Mouse (Mus musculus) neural tube, embryonic 13.5 days (tissue): ENCODE measurements around the gene Ttll3. TPM values are rescaled to one million over a fixed set of nuclear protein-coding genes. Genes with fewer than 3 reads are reported as not detected.

Experiments
- ATAC-seq: fragments of 200-750 bp; cut with Nextera tagmentation; 2 replicates; pipeline ENCODE4 v1.8.0; 2017; ENCODE audit warnings: low read depth, mild to moderate bottlenecking, moderate TSS enrichment, moderate library complexity
- H3K27ac ChIP-seq: fragments of 300-500 bp; sonication (generic); replicated peaks from 2 replicates; pipeline ENCODE4 v1.5.1; 2015; ENCODE audit warnings: moderate library complexity, mild to moderate bottlenecking, inconsistent platforms
- H3K27me3 ChIP-seq: fragments of 300-500 bp; sonication (generic); 2 replicates; pipeline ENCODE4 v1.6.1; 2015; ENCODE audit warnings: mild to moderate bottlenecking, inconsistent platforms
- H3K36me3 ChIP-seq: fragments of 300-500 bp; sonication (generic); 2 replicates; pipeline ENCODE4 v1.6.1; 2015; ENCODE audit warnings: mild to moderate bottlenecking, inconsistent platforms
- H3K4me1 ChIP-seq: fragments of 300-500 bp; sonication (generic); replicated peaks from 2 replicates; pipeline ENCODE4 v1.6.1; 2015; ENCODE audit warnings: inconsistent platforms
- H3K4me2 ChIP-seq: fragments of 300-500 bp; sonication (generic); 2 replicates; pipeline ENCODE4 v1.6.1; 2015; ENCODE audit warnings: inconsistent platforms, mild to moderate bottlenecking, moderate library complexity
- H3K4me3 ChIP-seq: fragments of 300-500 bp; sonication (generic); 2 replicates; pipeline ENCODE4 v1.5.1; 2015; ENCODE audit warnings: mild to moderate bottlenecking, inconsistent platforms
- H3K9ac ChIP-seq: fragments of 300-500 bp; sonication (generic); 2 replicates; pipeline ENCODE4 v1.6.1; 2015; ENCODE audit warnings: moderate library complexity, mild to moderate bottlenecking, inconsistent platforms
- H3K9me3 ChIP-seq: fragments of 300-500 bp; sonication (generic); 2 replicates; pipeline ENCODE4 v1.6.1; 2016; ENCODE audit warnings: inconsistent platforms
- WGBS: fragments of 180-500 bp; shearing (Covaris S2); methylation state at CpG from one replicate; pipeline ENCODE4 v1.1.7; 2015; 5-methylcytosine and 5-hydroxymethylcytosine counted together
- polyA plus RNA-seq: library from polyadenylated mRNA; unstranded; fragments of >200 nt; fragmentation: Nextera tagmentation; extraction: Ambion mirVana; gene quantifications from 2 replicates; pipeline ENCODE4 v1.2.1, GENCODE M21; 2015

Gene Ttll3
- polyA plus RNA-seq, 1 experiment from 2014 or later: 9.9 TPM

- Histone ChIP-seq H3K27me3 (no peaks in the 10 kb centered on the region), H3K27ac (peak overlapping the region; percentile 46; the same call in 1 of the 2 replicates), H3K4me1 (peaks cover 5% of the 10 kb centered on the region), H3K9ac (no peak overlapping the region), H3K36me3 (peaks cover 91% of the 10 kb centered on the region), H3K4me2 (no peak overlapping the region), H3K9me3 (no peaks in the 10 kb centered on the region), H3K4me3 (no peak overlapping the region)
- peak; percentile 47 for ATAC-seq
- WGBS: 87% methylated on average over 8 of the region's 8 CpGs
Measured at GRCm38 (mm10) chr6:113384351-113384927, 4.6 kb upstream of the Ttll3 start.

- 86% methylated on average over 11 of the region's 11 CpGs for WGBS
- H3K9me3 ChIP-seq: no peaks in the 10 kb centered on the region
Measured at GRCm38 (mm10) chr6:113385160-113385714, 3.8 kb upstream of the Ttll3 start.

GRCm38 (mm10) chr6:113386025-113386424 is 3.0 kb upstream of the Ttll3 start:
- peak; percentile 60; the same call in 1 of the 2 replicates for ATAC-seq
- WGBS: 65% methylated on average over 3 of the region's 3 CpGs
- peak overlapping the region; percentile 71; the same call in 1 of the 2 replicates for H3K27ac ChIP-seq

More at GRCm38 (mm10) chr6:113385160-113385714, 3.8 kb upstream of the Ttll3 start:
- 0 out of 2 replicates have a peak, but pooled peaks have one; percentile 38 for ATAC-seq
- H3K27ac ChIP-seq: peak overlapping the region; percentile 71
- no peak overlapping the region for H3K9ac ChIP-seq
- peaks cover 97% of the 10 kb centered on the region for H3K36me3 ChIP-seq
- no peaks in the 10 kb centered on the region for H3K4me1 ChIP-seq
- H3K4me3 ChIP-seq: no peak overlapping the region
- no peak overlapping the region for H3K4me2 ChIP-seq
- H3K27me3 ChIP-seq: no peaks in the 10 kb centered on the region

GRCm38 (mm10) chr6:113390715-113391114 is 1.7 kb downstream of the Ttll3 start:
- Histone ChIP-seq H3K4me1 (peaks cover 25% of the 10 kb centered on the region), H3K4me2 (no peak overlapping the region), H3K9me3 (no peaks in the 10 kb centered on the region), H3K27me3 (no peaks in the 10 kb centered on the region), H3K9ac (no peak overlapping the region), H3K27ac (no peak overlapping the region), H3K36me3 (peaks cover 66% of the 10 kb centered on the region), H3K4me3 (no peak overlapping the region)
- no peak for ATAC-seq
- WGBS: 80% methylated on average over 3 of the region's 3 CpGs

More at GRCm38 (mm10) chr6:113386025-113386424, 3.0 kb upstream of the Ttll3 start:
- H3K9me3 ChIP-seq: no peaks in the 10 kb centered on the region
- peaks cover 97% of the 10 kb centered on the region for H3K36me3 ChIP-seq
- no peaks in the 10 kb centered on the region for H3K27me3 ChIP-seq
- H3K9ac ChIP-seq: no peak overlapping the region
- H3K4me1 ChIP-seq: no peaks in the 10 kb centered on the region
- no peak overlapping the region for H3K4me3 ChIP-seq
- no peak overlapping the region for H3K4me2 ChIP-seq

- WGBS: 22% methylated on average over 10 of the region's 10 CpGs
- Histone ChIP-seq H3K4me1 (peaks cover 25% of the 10 kb centered on the region), H3K9ac (peak overlapping the region; percentile 75), H3K4me2 (peak overlapping the region; percentile 84), H3K36me3 (peaks cover 56% of the 10 kb centered on the region), H3K27ac (peak overlapping the region; percentile 81), H3K27me3 (no peaks in the 10 kb centered on the region), H3K4me3 (peak overlapping the region; percentile 44), H3K9me3 (no peaks in the 10 kb centered on the region)
- peak; percentile 17; the same call in 1 of the 2 replicates for ATAC-seq
Measured at GRCm38 (mm10) chr6:113392015-113392386, 2.9 kb downstream of the Ttll3 start.

GRCm38 (mm10) chr6:113392387-113393071 is 3.5 kb downstream of the Ttll3 start:
- ATAC-seq: peak; percentile 93
- Histone ChIP-seq H3K4me2 (peak overlapping the region; percentile 84), H3K36me3 (peaks cover 51% of the 10 kb centered on the region), H3K27me3 (no peaks in the 10 kb centered on the region), H3K4me1 (peaks cover 25% of the 10 kb centered on the region), H3K27ac (peak overlapping the region; percentile 81), H3K4me3 (peak overlapping the region; percentile 44), H3K9ac (peak overlapping the region; percentile 75), H3K9me3 (no peaks in the 10 kb centered on the region)
- WGBS: 1% methylated on average over 51 of the region's 51 CpGs

- no peak overlapping the region for H3K9ac ChIP-seq
- WGBS: 88% methylated on average over 6 of the region's 6 CpGs
- H3K9me3 ChIP-seq: no peaks in the 10 kb centered on the region
- H3K27me3 ChIP-seq: no peaks in the 10 kb centered on the region
- ATAC-seq: no peak
- H3K4me1 ChIP-seq: peaks cover 25% of the 10 kb centered on the region
- H3K4me3 ChIP-seq: no peak overlapping the region
- no peak overlapping the region for H3K27ac ChIP-seq
- H3K36me3 ChIP-seq: peaks cover 47% of the 10 kb centered on the region
- no peak overlapping the region for H3K4me2 ChIP-seq
Measured at GRCm38 (mm10) chr6:113393951-113394350, 4.9 kb downstream of the Ttll3 start.

GRCm38 (mm10) chr6:113394811-113395210 is 5.8 kb downstream of the Ttll3 start:
- 95% methylated on average over 11 of the region's 11 CpGs for WGBS
- Histone ChIP-seq H3K27ac (no peak overlapping the region), H3K36me3 (peaks cover 38% of the 10 kb centered on the region), H3K4me3 (no peak overlapping the region), H3K9me3 (no peaks in the 10 kb centered on the region), H3K4me1 (peaks cover 25% of the 10 kb centered on the region), H3K27me3 (no peaks in the 10 kb centered on the region), H3K4me2 (no peak overlapping the region), H3K9ac (no peak overlapping the region)
- no peak for ATAC-seq

- no peak overlapping the region for H3K4me3 ChIP-seq
- no peaks in the 10 kb centered on the region for H3K9me3 ChIP-seq
- H3K27ac ChIP-seq: no peak overlapping the region
- H3K4me2 ChIP-seq: no peak overlapping the region
- H3K36me3 ChIP-seq: peaks cover 31% of the 10 kb centered on the region
- H3K9ac ChIP-seq: no peak overlapping the region
- no peak for ATAC-seq
- WGBS: 93% methylated on average over 6 of the region's 6 CpGs
- no peaks in the 10 kb centered on the region for H3K27me3 ChIP-seq
- H3K4me1 ChIP-seq: peaks cover 25% of the 10 kb centered on the region
Measured at GRCm38 (mm10) chr6:113395501-113395900, 6.4 kb downstream of the Ttll3 start.

- H3K4me1 ChIP-seq: peaks cover 24% of the 10 kb centered on the region
- no peaks in the 10 kb centered on the region for H3K27me3 ChIP-seq
- no peak overlapping the region for H3K9ac ChIP-seq
- no peak overlapping the region for H3K4me3 ChIP-seq
- no peak overlapping the region for H3K4me2 ChIP-seq
- H3K9me3 ChIP-seq: no peaks in the 10 kb centered on the region
- 89% methylated on average over 10 of the region's 10 CpGs for WGBS
- H3K36me3 ChIP-seq: peaks cover 22% of the 10 kb centered on the region
- no peak overlapping the region for H3K27ac ChIP-seq
- ATAC-seq: no peak
Measured at GRCm38 (mm10) chr6:113396270-113397030, 7.4 kb downstream of the Ttll3 start.

- peaks cover 28% of the 10 kb centered on the region for H3K36me3 ChIP-seq
- no peak for ATAC-seq
- WGBS: 90% methylated on average over 13 of the region's 13 CpGs
- no peak overlapping the region for H3K27ac ChIP-seq
- H3K27me3 ChIP-seq: no peaks in the 10 kb centered on the region
- no peak overlapping the region for H3K4me3 ChIP-seq
- H3K9ac ChIP-seq: no peak overlapping the region
- H3K9me3 ChIP-seq: no peaks in the 10 kb centered on the region
- H3K4me1 ChIP-seq: no peaks in the 10 kb centered on the region
- no peak overlapping the region for H3K4me2 ChIP-seq
Measured at GRCm38 (mm10) chr6:113402094-113402493, 13.0 kb downstream of the Ttll3 start.
